Mouse (Mus musculus) neural tube, embryonic 12.5 days (tissue): Measurements from ENCODE around the gene Dnajc5g. TPM values are rescaled to one million over a fixed set of nuclear protein-coding genes. Genes with fewer than 3 reads are reported as not detected.

Experiments
- polyA plus RNA-seq: library from polyadenylated mRNA; unstranded; fragments of >200 nt; fragmentation: Nextera tagmentation; extraction: Ambion mirVana; gene quantifications from 2 replicates; pipeline ENCODE4 v1.2.1, GENCODE M21; 2016

Gene Dnajc5g
- polyA plus RNA-seq, 1 experiment from 2014 or later = not detected

Other genes with a start within 250 kb of the Dnajc5g start
- 60.2 and 61.4 TPM in 2 replicates for gene Tmem214, start 238.3 kb upstream of the Dnajc5g start, polyA plus RNA-seq
- 27.5 and 29.0 TPM in 2 replicates for gene Agbl5, start 217.6 kb upstream of the Dnajc5g start, polyA plus RNA-seq
- 294 and 304 TPM in 2 replicates for gene Ost4, start 198.5 kb upstream of the Dnajc5g start, polyA plus RNA-seq
- 63.7 and 75.3 TPM in 2 replicates for gene Emilin1, start 192.9 kb upstream of the Dnajc5g start, polyA plus RNA-seq
- 6.7 and 8.6 TPM in 2 replicates for gene Khk, start 184.9 kb upstream of the Dnajc5g start, polyA plus RNA-seq
- gene Cgref1, start 160.7 kb upstream of the Dnajc5g start, polyA plus RNA-seq = 15.9 and 17.7 TPM in 2 replicates
- gene Preb, start 145.9 kb upstream of the Dnajc5g start, polyA plus RNA-seq = 128 and 130 TPM in 2 replicates
- not detected in 2 replicates for gene Tcf23, start 137.6 kb upstream of the Dnajc5g start, polyA plus RNA-seq
- 119 and 125 TPM in 2 replicates for gene Atraid, start 58.0 kb upstream of the Dnajc5g start, polyA plus RNA-seq
- 11.0 and 12.2 TPM in 2 replicates for gene Slc5a6, start 57.4 kb upstream of the Dnajc5g start, polyA plus RNA-seq
- gene Cad, start 51.5 kb upstream of the Dnajc5g start, polyA plus RNA-seq = 24.2 and 30.1 TPM in 2 replicates
- gene Slc30a3, start 2.0 kb downstream of the Dnajc5g start, polyA plus RNA-seq = 16.2 and 18.8 TPM in 2 replicates
- 0.79 and 0.88 TPM in 2 replicates for gene Trim54, start 10.4 kb downstream of the Dnajc5g start, polyA plus RNA-seq
- not detected in 2 replicates for gene Ucn, start 32.5 kb downstream of the Dnajc5g start, polyA plus RNA-seq
- gene Mpv17, start 48.0 kb downstream of the Dnajc5g start, polyA plus RNA-seq = 50.3 and 51.5 TPM in 2 replicates
- gene Gm29609, start 73.6 kb downstream of the Dnajc5g start, polyA plus RNA-seq = 1.5 and 2.4 TPM in 2 replicates
- gene Gtf3c2, start 73.9 kb downstream of the Dnajc5g start, polyA plus RNA-seq = 86.7 and 90.5 TPM in 2 replicates
- 131 and 134 TPM in 2 replicates for gene Snx17, start 86.9 kb downstream of the Dnajc5g start, polyA plus RNA-seq
- 71.7 and 80.3 TPM in 2 replicates for gene Eif2b4, start 87.1 kb downstream of the Dnajc5g start, polyA plus RNA-seq
- 24.2 and 27.3 TPM in 2 replicates for gene Zfp513, start 96.0 kb downstream of the Dnajc5g start, polyA plus RNA-seq
- gene Ppm1g, start 114.4 kb downstream of the Dnajc5g start, polyA plus RNA-seq = 151 and 161 TPM in 2 replicates
- 150 TPM in 2 replicates for gene Nrbp1, start 134.6 kb downstream of the Dnajc5g start, polyA plus RNA-seq
- gene Gm9970, start 134.9 kb downstream of the Dnajc5g start, polyA plus RNA-seq = 0.80 and 0.90 TPM in 2 replicates
- gene Krtcap3, start 145.4 kb downstream of the Dnajc5g start, polyA plus RNA-seq = 3.1 and 5.1 TPM in 2 replicates
- 41.2 and 43.9 TPM in 2 replicates for gene Ift172, start 184.8 kb downstream of the Dnajc5g start, polyA plus RNA-seq
- gene Fndc4, start 189.8 kb downstream of the Dnajc5g start, polyA plus RNA-seq = 79.5 and 80.7 TPM in 2 replicates
- gene Gckr, start 191.2 kb downstream of the Dnajc5g start, polyA plus RNA-seq = 0.23 and 0.49 TPM in 2 replicates